Mouse (Mus musculus) lung, postnatal 0 days (tissue): ENCODE measurements around the gene Gm9913.
A peak's percentile ranks its signal among the peaks of the same experiment; 100 is the strongest.

Source experiments
- CTCF ChIP-seq: IDR thresholded peaks from 2 replicates; pipeline ENCODE4 v1.5.1; 2016; ENCODE audit warnings: antibody characterized with exemption, mild to moderate bottlenecking
- EP300 ChIP-seq: IDR thresholded peaks from 2 replicates; pipeline ENCODE4 v1.6.1; 2016; ENCODE audit warnings: antibody characterized with exemption, mild to moderate bottlenecking, control low read depth

- TF ChIP-seq CTCF (no peak), EP300 (peak; percentile 36; the same call in 1 of the 2 replicates)
Observed at GRCm38 (mm10) chr2:125506316-125507054, 1.6 kb downstream of the Gm9913 start.
